Mouse (Mus musculus): ENCODE data around the gene Pgc.

GRCm38 (mm10) chr17:47751811-47752210 is 25.2 kb downstream of the Pgc start:
- TF ChIP-seq CTCF (IDR thresholded peaks at IDR 0.05; ENCODE audit: low read depth) (peak; percentile 17; the same call in 1 of the 2 replicates), EP300 (IDR thresholded peaks at IDR 0.05; ENCODE audit: low read depth) (no peak)

Measured in heart, postnatal 0 days (tissue).